Mouse (Mus musculus) heart, embryonic 14.5 days (tissue): ENCODE results near the gene Snrpg. TPM values are rescaled to one million over a fixed set of nuclear protein-coding genes. Genes with fewer than 3 reads are reported as not detected.
"Not testable (repeated sequence)": the region's sequence is repeated elsewhere in the genome, so short reads cannot be mapped to it uniquely, and the experiment has no call there.

Source experiments
- ATAC-seq: fragments of 200-750 bp; cut with Nextera tagmentation; 2 replicates; pipeline ENCODE4 v1.8.0; 2017; ENCODE audit warnings: low read depth, moderate TSS enrichment; ENCODE audit not compliant: insufficient number of reproducible peaks, insufficient read depth, low FRiP score
- H3K27ac ChIP-seq, 2 experiments: fragments of 200-500 bp in 1 of 2; fragments of 300-500 bp in 1 of 2; sonication (generic) in 1 of 2; replicated peaks in 1 of 2; 2 replicates each; pipeline ENCODE4 v1.5.1; 2012 to 2014; ENCODE audit warnings: low read depth in 2 of 2, low read length in 2 of 2, control low read depth in 1 of 2, mild to moderate bottlenecking in 1 of 2, mixed read lengths in 1 of 2; ENCODE audit not compliant: control insufficient read depth in 1 of 2, insufficient read depth in 1 of 2
- H3K27me3 ChIP-seq: fragments of 300-500 bp; sonication (generic); 2 replicates; pipeline ENCODE4 v1.6.1; 2014; ENCODE audit warnings: mild to moderate bottlenecking, low read length, control low read depth; ENCODE audit not compliant: control insufficient read depth, insufficient read depth
- H3K36me3 ChIP-seq: fragments of 300-500 bp; sonication (generic); 2 replicates; pipeline ENCODE4 v1.6.1; 2014; ENCODE audit warnings: mild to moderate bottlenecking, control low read depth, low read length, mixed read lengths; ENCODE audit not compliant: control insufficient read depth, insufficient read depth
- H3K4me1 ChIP-seq, 2 experiments: fragments of 200-500 bp in 1 of 2; fragments of 300-500 bp in 1 of 2; sonication (generic) in 1 of 2; 2 replicates each; pipeline ENCODE4 v1.6.1; 2012 to 2014; ENCODE audit warnings: low read length in 2 of 2, control low read depth in 1 of 2, mixed read lengths in 1 of 2; ENCODE audit not compliant: control insufficient read depth in 2 of 2, insufficient read depth in 2 of 2
- H3K4me2 ChIP-seq: fragments of 300-500 bp; sonication (generic); 2 replicates; pipeline ENCODE4 v1.6.1; 2014; ENCODE audit warnings: mild to moderate bottlenecking, low read length
- H3K4me3 ChIP-seq, 2 experiments: fragments of 200-500 bp in 1 of 2; fragments of 300-500 bp in 1 of 2; sonication (generic) in 1 of 2; 2 replicates each; pipeline ENCODE4 v1.5.1; 2012 to 2014; ENCODE audit warnings: low read length in 2 of 2, mild to moderate bottlenecking in 2 of 2, control low read depth in 1 of 2, low read depth in 1 of 2, moderate library complexity in 1 of 2; ENCODE audit not compliant: control insufficient read depth in 1 of 2, insufficient read depth in 1 of 2
- H3K9ac ChIP-seq: fragments of 300-500 bp; sonication (generic); 2 replicates; pipeline ENCODE4 v1.6.1; 2014; ENCODE audit warnings: mild to moderate bottlenecking, low read length
- H3K9me3 ChIP-seq: fragments of 300-500 bp; sonication (generic); 2 replicates; pipeline ENCODE4 v1.6.1; 2016; ENCODE audit warnings: low read length, control low read depth; ENCODE audit not compliant: control insufficient read depth
- WGBS: fragments of 180-500 bp; shearing (Covaris S2); extraction: QIAGEN DNeasy Blood & Tissue Kit; methylation state at CpG from one replicate; pipeline ENCODE4 v1.1.7; 2014; 5-methylcytosine and 5-hydroxymethylcytosine counted together
- polyA plus RNA-seq: library from polyadenylated mRNA; unstranded; fragments of >200 nt; fragmentation: Nextera tagmentation; extraction: Ambion mirVana; gene quantifications from 2 replicates; pipeline ENCODE4 v1.2.1, GENCODE M21; 2014

The Snrpg gene
- polyA plus RNA-seq, 1 experiment from 2014 or later: 384 TPM

DNA sequence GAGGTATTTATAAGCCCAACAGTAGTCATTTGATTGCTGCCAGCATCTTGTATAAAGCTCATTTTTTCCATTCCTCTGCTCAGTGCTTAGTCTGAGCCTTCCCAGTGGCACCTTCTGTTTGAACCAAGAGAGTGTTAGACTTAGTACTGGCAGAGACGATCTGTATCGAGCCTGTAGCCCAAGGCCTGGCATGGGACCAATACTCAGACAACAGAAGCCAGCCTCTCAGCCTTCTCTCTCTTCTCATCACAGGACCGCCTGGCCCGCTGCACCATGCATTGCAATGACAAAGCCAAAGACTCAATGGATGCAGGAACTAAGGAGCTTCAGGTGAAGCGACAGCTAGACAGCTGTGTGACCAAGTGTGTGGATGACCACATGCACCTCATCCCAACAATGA lies 2.6 kb upstream of the Snrpg start:
- Histone ChIP-seq H3K9ac (no peak overlapping the region), H3K4me1 (peaks cover 13 to 24% of the 10 kb centered on the region in 2 experiments), H3K9me3 (no peaks in the 10 kb centered on the region), H3K27me3 (no peaks in the 10 kb centered on the region), H3K36me3 (peaks cover 22% of the 10 kb centered on the region), H3K4me3 (no peak overlapping the region), H3K4me2 (no peak overlapping the region), H3K27ac (no peak overlapping the region)
- WGBS: 86% methylated on average over 5 of the region's 5 CpGs
- ATAC-seq: no peak

DNA sequence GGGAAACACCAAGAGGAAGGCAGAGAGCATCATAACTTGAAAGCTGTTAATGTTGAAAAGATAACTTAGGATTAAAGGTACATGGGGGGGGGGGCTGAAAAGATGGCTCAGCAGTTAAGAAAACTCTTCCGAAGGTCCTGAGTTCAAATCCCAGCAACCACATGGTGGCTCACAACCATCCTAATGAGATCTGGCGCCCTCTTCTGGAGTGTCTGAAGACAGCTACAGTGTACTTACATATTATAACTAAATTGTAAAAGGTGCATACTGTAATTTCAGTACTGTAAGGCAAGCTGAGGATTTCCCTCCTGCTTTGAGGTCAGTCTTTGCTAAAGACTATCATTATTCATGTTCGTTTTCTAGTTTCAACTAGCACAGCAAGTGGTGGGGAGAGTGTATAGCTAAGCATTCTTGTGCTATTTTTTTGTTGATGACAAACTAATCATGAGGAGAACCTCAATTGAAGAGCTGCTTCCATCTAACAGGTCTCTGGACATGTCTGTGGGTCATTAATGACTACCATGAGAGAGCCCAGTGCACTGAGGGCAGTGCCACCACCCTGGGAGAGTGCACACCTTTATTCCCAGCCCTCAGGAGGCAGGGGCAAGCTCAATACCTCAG lies 901 bp upstream of the Snrpg start:
- H3K4me1 ChIP-seq: peaks cover 11 to 24% of the 10 kb centered on the region in 2 experiments
- peak overlapping the region; percentile 82 for H3K4me2 ChIP-seq
- ATAC-seq: no peak
- WGBS: 64% methylated on average over 3 of the region's 3 CpGs
- peaks cover 28% of the 10 kb centered on the region for H3K36me3 ChIP-seq
- H3K27me3 ChIP-seq: no peaks in the 10 kb centered on the region
- H3K9ac ChIP-seq: peak overlapping the region; percentile 90
- no peak overlapping the region for H3K4me3 ChIP-seq
- H3K27ac ChIP-seq: no peak overlapping the region
- H3K9me3 ChIP-seq: no peaks in the 10 kb centered on the region

DNA sequence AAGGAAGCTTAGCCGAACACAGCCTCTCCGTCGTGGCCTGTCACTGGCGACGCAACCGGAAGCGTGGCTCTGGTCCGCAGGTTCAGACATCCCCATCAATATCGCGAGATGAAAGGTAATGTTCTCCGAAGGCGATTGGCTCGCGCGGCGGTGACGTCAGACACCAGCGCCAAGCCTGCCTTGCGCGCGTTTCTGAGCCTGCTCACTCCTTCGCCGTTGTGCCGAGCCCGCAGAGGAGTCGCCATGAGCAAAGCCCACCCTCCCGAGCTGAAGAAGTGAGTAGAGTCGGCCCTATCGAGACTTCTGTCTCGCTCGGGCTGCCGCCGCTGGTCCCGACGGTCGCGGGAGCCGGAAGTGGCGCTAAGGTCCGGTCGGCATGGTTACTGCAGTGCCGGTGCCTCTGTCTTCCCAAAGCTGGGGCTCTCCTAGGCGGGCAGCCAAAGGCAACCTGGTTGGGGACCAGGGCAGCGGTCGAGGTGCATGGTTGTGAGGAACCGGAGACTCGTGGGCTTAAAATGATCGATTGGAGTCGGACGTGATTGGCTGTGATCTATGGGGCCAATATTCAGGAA lies 322 bp downstream of the Snrpg start:
- no peaks in the 10 kb centered on the region for H3K9me3 ChIP-seq
- WGBS: under 1% methylated on average over 50 of the region's 50 CpGs
- peak overlapping the region; percentile 90 for H3K9ac ChIP-seq
- peaks cover 36% of the 10 kb centered on the region for H3K36me3 ChIP-seq
- peak overlapping the region; percentile 78 to 83 for H3K27ac ChIP-seq
- peak overlapping the region; percentile 82 for H3K4me2 ChIP-seq
- H3K27me3 ChIP-seq: no peaks in the 10 kb centered on the region
- ATAC-seq: peak; percentile 94
- H3K4me1 ChIP-seq: peaks cover 8 to 19% of the 10 kb centered on the region in 2 experiments
- peak overlapping the region; percentile 83 to 85 for H3K4me3 ChIP-seq

DNA sequence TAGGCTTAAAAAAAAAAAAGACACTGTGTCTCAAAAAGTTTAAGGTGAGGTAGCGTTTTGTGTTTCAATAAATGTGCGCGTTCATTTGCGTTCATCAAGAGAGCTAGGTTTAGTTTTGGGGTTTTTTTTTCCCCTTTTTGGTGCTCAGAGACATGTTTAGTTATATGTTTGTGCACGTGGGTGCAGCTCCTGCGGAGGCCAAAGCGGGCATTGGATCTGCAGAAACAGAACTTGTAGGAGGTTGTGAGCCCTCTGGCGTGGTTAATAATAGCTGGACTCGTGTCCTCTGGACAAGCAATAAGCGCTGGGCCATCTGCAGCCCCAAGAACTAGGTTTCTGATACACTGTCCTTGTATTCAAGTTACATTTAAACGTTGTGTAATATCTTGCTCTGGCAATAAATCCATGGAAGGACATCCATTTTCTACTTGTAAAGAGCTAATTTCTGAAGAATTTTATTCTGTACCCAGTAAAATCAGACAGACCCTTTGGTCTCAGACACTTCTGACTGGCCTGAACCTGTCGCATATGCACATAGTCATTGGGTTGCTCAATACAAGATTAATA lies 929 bp downstream of the Snrpg start:
- Histone ChIP-seq H3K27ac (peak overlapping the region in 1 of 2 experiments; percentile 83; a peak in 1 of 4 replicates), H3K4me1 (peaks cover 5 to 13% of the 10 kb centered on the region in 2 experiments), H3K36me3 (peaks cover 43% of the 10 kb centered on the region), H3K4me3 (peak overlapping the region; percentile 83 to 85), H3K9ac (peak overlapping the region; percentile 90), H3K4me2 (peak overlapping the region; percentile 75), H3K9me3 (no peaks in the 10 kb centered on the region), H3K27me3 (no peaks in the 10 kb centered on the region)
- WGBS: 3% methylated on average over 12 of the region's 12 CpGs
- ATAC-seq: no peak

DNA sequence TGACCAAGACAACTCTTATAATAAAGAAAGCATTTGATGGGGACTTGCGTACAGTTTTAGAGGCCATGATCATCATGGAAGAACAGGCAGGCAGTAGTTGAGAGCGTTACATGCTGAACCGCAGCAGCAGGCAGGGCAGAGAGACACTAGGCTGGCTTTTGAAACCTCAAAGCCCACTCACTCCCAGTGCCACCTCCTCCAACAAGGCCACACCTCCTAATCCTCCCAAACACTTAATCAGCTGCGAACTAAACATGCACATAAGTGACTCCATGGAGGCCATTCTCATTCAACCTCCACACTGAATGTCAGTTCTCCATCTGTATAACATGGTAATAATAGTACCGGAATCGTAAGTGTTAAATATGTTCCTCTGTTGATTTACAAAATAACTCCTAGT lies 2.5 kb downstream of the Snrpg start:
- Histone ChIP-seq H3K36me3 (peaks cover 46% of the 10 kb centered on the region), H3K9ac (no peak overlapping the region), H3K27ac (no peak overlapping the region), H3K4me2 (no peak overlapping the region), H3K4me1 (peaks cover 5 to 10% of the 10 kb centered on the region in 2 experiments), H3K4me3 (no peak overlapping the region), H3K27me3 (no peaks in the 10 kb centered on the region), H3K9me3 (no peaks in the 10 kb centered on the region)
- ATAC-seq: no peak
- WGBS: 90% methylated on average over 6 of the region's 6 CpGs

DNA sequence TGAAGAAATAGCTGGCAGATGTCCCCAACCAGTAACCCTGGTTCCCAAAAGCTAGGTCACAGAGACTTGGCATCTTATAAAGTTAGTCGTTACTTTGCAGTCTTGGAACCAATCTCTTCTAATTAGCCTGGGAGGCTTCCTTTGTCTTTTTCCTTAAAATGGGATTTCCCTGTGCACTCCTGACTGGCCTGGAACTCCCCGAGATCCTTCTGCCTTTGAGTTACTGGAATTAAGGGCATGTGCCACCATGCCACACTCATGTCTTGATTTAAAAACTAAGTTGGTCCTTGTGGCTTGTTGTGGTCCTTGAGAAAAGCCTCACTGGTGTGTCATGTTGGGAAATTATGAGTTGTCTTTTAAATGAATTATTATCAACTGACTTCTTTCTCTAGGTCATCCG lies 7.2 kb downstream of the Snrpg start:
- no peak overlapping the region for H3K9ac ChIP-seq
- H3K36me3 ChIP-seq: peaks cover 49% of the 10 kb centered on the region
- WGBS: 89% methylated on average over 3 of the region's 3 CpGs
- no peak for ATAC-seq
- H3K4me1 ChIP-seq: no peaks in the 10 kb centered on the region
- H3K9me3 ChIP-seq: no peaks in the 10 kb centered on the region
- H3K27ac ChIP-seq: no peak overlapping the region
- H3K27me3 ChIP-seq: no peaks in the 10 kb centered on the region
- no peak overlapping the region for H3K4me3 ChIP-seq
- no peak overlapping the region for H3K4me2 ChIP-seq

DNA sequence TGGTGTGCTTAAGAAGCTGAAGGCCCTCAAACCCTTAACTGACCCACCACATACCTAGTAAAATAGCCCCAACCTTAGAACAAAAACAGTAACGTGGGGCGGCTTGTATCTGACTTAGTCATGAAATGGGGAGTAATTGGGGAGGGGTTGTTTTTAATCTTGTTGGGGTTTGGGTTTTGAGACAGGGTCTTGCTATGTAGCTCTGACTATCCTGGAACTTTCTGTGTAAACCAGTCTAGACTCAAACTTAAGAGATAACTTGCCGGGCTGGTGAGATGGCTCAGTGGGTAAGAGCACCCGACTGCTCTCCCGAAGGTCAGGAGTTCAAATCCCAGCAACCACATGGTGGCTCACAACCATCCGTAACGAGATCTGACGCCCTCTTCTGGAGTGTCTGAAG lies 9.0 kb downstream of the Snrpg start:
- H3K36me3 ChIP-seq: peaks cover 44% of the 10 kb centered on the region
- not testable (repeated sequence) for H3K4me2 ChIP-seq, H3K9ac ChIP-seq, H3K27me3 ChIP-seq, H3K9me3 ChIP-seq, H3K4me1 ChIP-seq, H3K27ac ChIP-seq, ATAC-seq, H3K4me3 ChIP-seq
- WGBS: 73% methylated on average over 5 of the region's 8 CpGs
